Mouse (Mus musculus): ENCODE results near the gene Tex35.

DNA sequence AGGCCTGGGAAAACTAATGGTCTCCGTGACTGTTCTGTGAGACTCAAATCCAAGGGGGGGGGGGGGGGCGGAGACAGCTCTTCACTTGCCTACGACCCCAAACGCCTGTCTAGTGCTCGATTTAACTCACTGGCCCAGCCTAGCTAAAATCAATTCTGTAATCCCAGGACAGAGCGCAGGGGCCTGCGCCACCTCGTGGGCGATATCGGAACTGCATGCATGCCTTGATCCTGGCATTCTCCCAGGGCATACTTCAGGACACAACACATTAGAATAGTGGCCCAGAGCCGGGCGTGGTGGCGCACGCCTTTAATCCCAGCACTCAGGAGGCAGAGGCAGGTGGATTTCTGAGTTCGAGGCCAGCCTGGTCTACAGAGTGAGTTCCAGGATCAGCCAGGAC, 32.2 kb downstream of the Tex35 start:
- TF ChIP-seq POLR2A (IDR thresholded peaks at IDR 0.05; ENCODE audit: insufficient read depth, low read length) (no peak), CTCF (IDR thresholded peaks at IDR 0.05; ENCODE audit: low read depth, low read length) (peak; percentile 97)
